Mouse (Mus musculus) lung, postnatal 0 days (tissue): ENCODE results near the gene Dvl2.

Experiments
- CTCF ChIP-seq: IDR thresholded peaks from 2 replicates; pipeline ENCODE4 v1.5.1; 2016; ENCODE audit warnings: antibody characterized with exemption, mild to moderate bottlenecking
- EP300 ChIP-seq: IDR thresholded peaks from 2 replicates; pipeline ENCODE4 v1.6.1; 2016; ENCODE audit warnings: antibody characterized with exemption, mild to moderate bottlenecking, control low read depth

GRCm38 (mm10) chr11:70020022-70020631, 19.7 kb downstream of the Dvl2 start:
- TF ChIP-seq CTCF: no peak
- TF ChIP-seq EP300: no peak
